Mouse (Mus musculus) right cerebral cortex, postnatal 10 days (tissue): Measurements from ENCODE around the gene Map9.
"Not testable (repeated sequence)": the region's sequence is repeated elsewhere in the genome, so short reads cannot be mapped to it uniquely, and the experiment has no call there.

ENCODE experiments used
- DNase-seq, 2 experiments: peaks; one replicate each; pipeline ENCODE4 v3.0.0; 2021; ENCODE audit warnings: low spot score in 2 of 2

Map9 gene

GRCm38 (mm10) chr3:82357797-82358524, at the start of gene Map9:
Gene Map9 (plus strand): TSS chr3:82358044.
- peak; percentile 99 to 100 for DNase-seq

GRCm38 (mm10) chr3:82315728-82316127, 42.1 kb upstream of the Map9 start:
- no peak for DNase-seq

- not testable (repeated sequence) for DNase-seq
These were observed 31.1 kb upstream of the Map9 start for GRCm38 (mm10) chr3:82326736-82327135.

GRCm38 (mm10) chr3:82332067-82332466, 25.8 kb upstream of the Map9 start:
- no peak for DNase-seq

GRCm38 (mm10) chr3:82332536-82332935, 25.3 kb upstream of the Map9 start:
- no peak for DNase-seq

- peak; percentile 53 to 79 for DNase-seq
These were observed 24.5 kb upstream of the Map9 start for GRCm38 (mm10) chr3:82333128-82333969.

GRCm38 (mm10) chr3:82340111-82340510, 17.7 kb upstream of the Map9 start:
- no peak for DNase-seq

GRCm38 (mm10) chr3:82348277-82348860, 9.5 kb upstream of the Map9 start:
- no peak for DNase-seq

- DNase-seq, result no peak
These were observed 7.5 kb upstream of the Map9 start for GRCm38 (mm10) chr3:82350321-82350720.

GRCm38 (mm10) chr3:82357340-82357739, 504 bp upstream of the Map9 start:
- no peak for DNase-seq

GRCm38 (mm10) chr3:82359036-82359435, 1.2 kb downstream of the Map9 start:
- DNase-seq, result no peak

- DNase-seq, result peak in 1 of 2 experiments; percentile 44
These were observed 4.6 kb downstream of the Map9 start for GRCm38 (mm10) chr3:82362452-82362851.

- DNase-seq, result peak; percentile 69 to 79
These were observed 6.7 kb downstream of the Map9 start for GRCm38 (mm10) chr3:82364505-82364904.

- DNase-seq, result peak in 1 of 2 experiments; percentile 45
These were observed 7.1 kb downstream of the Map9 start for GRCm38 (mm10) chr3:82364988-82365387.

GRCm38 (mm10) chr3:82369063-82369860, 11.4 kb downstream of the Map9 start:
- no peak for DNase-seq

GRCm38 (mm10) chr3:82370439-82371011, 12.7 kb downstream of the Map9 start:
- no peak for DNase-seq

GRCm38 (mm10) chr3:82376965-82377364, 19.1 kb downstream of the Map9 start:
- DNase-seq, result no peak

- DNase-seq, result no peak
These were observed 24.5 kb downstream of the Map9 start for GRCm38 (mm10) chr3:82382325-82382724.

- no peak for DNase-seq
These were observed 27.2 kb downstream of the Map9 start for GRCm38 (mm10) chr3:82385091-82385490.

- DNase-seq, result no peak
These were observed 48.0 kb downstream of the Map9 start for GRCm38 (mm10) chr3:82405830-82406229.

GRCm38 (mm10) chr3:82406336-82406735, 48.5 kb downstream of the Map9 start:
- DNase-seq, result peak; percentile 79 to 91
